Mouse (Mus musculus) hindbrain, embryonic 10.5 days (tissue): ENCODE data around the gene Nlrp1b. TPM values are rescaled to one million over a fixed set of nuclear protein-coding genes. Genes with fewer than 3 reads are reported as not detected.

Experiments used
- DNase-seq: peaks from one replicate; pipeline ENCODE4 v3.0.0-alpha.2; 2017; ENCODE audit warnings: low spot score
- H3K27ac ChIP-seq: fragments of 300-500 bp; sonication (generic); 2 replicates; pipeline ENCODE4 v1.5.1; 2016; ENCODE audit warnings: mild to moderate bottlenecking, moderate library complexity
- H3K27me3 ChIP-seq: fragments of 300-500 bp; sonication (generic); 2 replicates; pipeline ENCODE4 v1.6.1; 2016; ENCODE audit warnings: mild to moderate bottlenecking; ENCODE audit not compliant: poor library complexity, insufficient read depth, severe bottlenecking
- H3K36me3 ChIP-seq: fragments of 300-500 bp; sonication (generic); 2 replicates; pipeline ENCODE4 v1.6.1; 2016; ENCODE audit warnings: mild to moderate bottlenecking, moderate library complexity
- H3K4me1 ChIP-seq: fragments of 300-500 bp; sonication (generic); replicated peaks from 2 replicates; pipeline ENCODE4 v1.6.1; 2016; ENCODE audit warnings: mild to moderate bottlenecking
- H3K4me3 ChIP-seq: fragments of 300-500 bp; sonication (generic); 2 replicates; pipeline ENCODE4 v1.5.1; 2016; ENCODE audit warnings: mild to moderate bottlenecking, moderate library complexity
- H3K9me3 ChIP-seq: fragments of 300-500 bp; sonication (generic); 2 replicates; pipeline ENCODE4 v1.6.1; 2016; ENCODE audit warnings: mild to moderate bottlenecking, moderate library complexity
- polyA plus RNA-seq: library from polyadenylated mRNA; unstranded; fragments of >200 nt; fragmentation: Nextera tagmentation; extraction: Ambion mirVana; gene quantifications from 2 replicates; pipeline ENCODE4 v1.2.1, GENCODE M21; 2016

The Nlrp1b gene
- polyA plus RNA-seq, 1 experiment from 2014 or later, result not detected

- no peak for DNase-seq
- no peaks in the 10 kb centered on the region for H3K4me1 ChIP-seq
- H3K9me3 ChIP-seq, result no peaks in the 10 kb centered on the region
- H3K27ac ChIP-seq, result no peak overlapping the region
- H3K4me3 ChIP-seq, result no peak overlapping the region
- H3K36me3 ChIP-seq, result no peaks in the 10 kb centered on the region
- no peaks in the 10 kb centered on the region for H3K27me3 ChIP-seq
These were observed 124.1 kb downstream of the Nlrp1b start for GRCm38 (mm10) chr11:71106261-71107021.

GRCm38 (mm10) chr11:71103931-71104330, 126.6 kb downstream of the Nlrp1b start:
- H3K9me3 ChIP-seq, result no peaks in the 10 kb centered on the region
- no peak overlapping the region for H3K27ac ChIP-seq
- no peaks in the 10 kb centered on the region for H3K27me3 ChIP-seq
- H3K4me3 ChIP-seq, result no peak overlapping the region
- H3K4me1 ChIP-seq, result no peaks in the 10 kb centered on the region
- H3K36me3 ChIP-seq, result no peaks in the 10 kb centered on the region
- no peak for DNase-seq

Other genes starting within 250 kb of the Nlrp1b start
- 273 and 311 TPM in 2 replicates for gene C1qbp, start 247.7 kb downstream of the Nlrp1b start, polyA plus RNA-seq
- gene Dhx33, start 226.3 kb downstream of the Nlrp1b start, polyA plus RNA-seq, result 18.8 and 21.7 TPM in 2 replicates
- gene Mis12, start 211.1 kb downstream of the Nlrp1b start, polyA plus RNA-seq, result 50.8 and 62.6 TPM in 2 replicates
- gene Derl2, start 210.9 kb downstream of the Nlrp1b start, polyA plus RNA-seq, result 33.0 and 33.5 TPM in 2 replicates
- 141 and 276 TPM in 2 replicates for gene 6330403K07Rik, start 197.2 kb downstream of the Nlrp1b start, polyA plus RNA-seq
- 0.04 and 0.10 TPM in 2 replicates for gene Nlrp1a, start 86.0 kb downstream of the Nlrp1b start, polyA plus RNA-seq